Mouse (Mus musculus) limb, embryonic 11.5 days (tissue): Measurements from ENCODE around the gene Clca3a2. TPM values are rescaled to one million over a fixed set of nuclear protein-coding genes. Genes with fewer than 3 reads are reported as not detected.
"Not testable (repeated sequence)": the region's sequence is repeated elsewhere in the genome, so short reads cannot be mapped to it uniquely, and the experiment has no call there.

Experiments used
- ATAC-seq: fragments of 200-750 bp; cut with Nextera tagmentation; 2 replicates; pipeline ENCODE4 v1.8.0; 2017; ENCODE audit warnings: low read depth; ENCODE audit not compliant: insufficient number of reproducible peaks, low FRiP score, low TSS enrichment
- DNase-seq: peaks from one replicate; pipeline ENCODE4 v3.0.0-alpha.2; 2015; ENCODE audit warnings: low spot score
- H3K27ac ChIP-seq: fragments of 300-500 bp; sonication (generic); replicated peaks from 2 replicates; pipeline ENCODE4 v1.5.1; 2014; ENCODE audit warnings: low read depth, mild to moderate bottlenecking, low read length
- H3K27me3 ChIP-seq: fragments of 300-500 bp; sonication (generic); 2 replicates; pipeline ENCODE4 v1.6.1; 2014; ENCODE audit warnings: mild to moderate bottlenecking, low read length, mixed read lengths; ENCODE audit not compliant: control insufficient read depth, insufficient read depth
- H3K36me3 ChIP-seq: fragments of 300-500 bp; sonication (generic); 2 replicates; pipeline ENCODE4 v1.6.1; 2014; ENCODE audit warnings: mild to moderate bottlenecking, low read length, moderate library complexity, mixed read lengths; ENCODE audit not compliant: control insufficient read depth, insufficient read depth
- H3K4me1 ChIP-seq: fragments of 300-500 bp; sonication (generic); 2 replicates; pipeline ENCODE4 v1.6.1; 2014; ENCODE audit warnings: low read length, mixed read lengths; ENCODE audit not compliant: control insufficient read depth, insufficient read depth
- H3K4me2 ChIP-seq: fragments of 300-500 bp; sonication (generic); 2 replicates; pipeline ENCODE4 v1.6.1; 2014; ENCODE audit warnings: low read depth, mild to moderate bottlenecking, moderate library complexity; ENCODE audit not compliant: severe bottlenecking
- H3K4me3 ChIP-seq: fragments of 300-500 bp; sonication (generic); 2 replicates; pipeline ENCODE4 v1.5.1; 2014; ENCODE audit warnings: low read depth, low read length
- H3K9ac ChIP-seq: fragments of 300-500 bp; sonication (generic); 2 replicates; pipeline ENCODE4 v1.6.1; 2014; ENCODE audit warnings: mild to moderate bottlenecking, low read length
- H3K9me3 ChIP-seq: fragments of 300-500 bp; sonication (generic); 2 replicates; pipeline ENCODE4 v1.6.1; 2016; ENCODE audit warnings: low read length; ENCODE audit not compliant: control insufficient read depth
- WGBS: fragments of 180-500 bp; shearing (Covaris S2); extraction: QIAGEN DNeasy Blood & Tissue Kit; methylation state at CpG from one replicate; pipeline ENCODE4 v1.1.7; 2014; 5-methylcytosine and 5-hydroxymethylcytosine counted together
- polyA plus RNA-seq: library from polyadenylated mRNA; unstranded; fragments of >200 nt; fragmentation: Nextera tagmentation; extraction: Ambion mirVana; gene quantifications from 2 replicates; pipeline ENCODE4 v1.2.1, GENCODE M21; 2014

The Clca3a2 gene
- polyA plus RNA-seq, 1 experiment from 2014 or later: not detected

GRCm38 (mm10) chr3:144756103-144756502 is 63.2 kb downstream of the Clca3a2 start:
- H3K4me2 ChIP-seq, H3K9ac ChIP-seq, H3K9me3 ChIP-seq, H3K4me3 ChIP-seq, H3K27me3 ChIP-seq, H3K27ac ChIP-seq, ATAC-seq, H3K4me1 ChIP-seq, H3K36me3 ChIP-seq: not testable (repeated sequence)
- 26% methylated on average over 8 of the region's 8 CpGs for WGBS
- peak; percentile 38 for DNase-seq

DNA sequence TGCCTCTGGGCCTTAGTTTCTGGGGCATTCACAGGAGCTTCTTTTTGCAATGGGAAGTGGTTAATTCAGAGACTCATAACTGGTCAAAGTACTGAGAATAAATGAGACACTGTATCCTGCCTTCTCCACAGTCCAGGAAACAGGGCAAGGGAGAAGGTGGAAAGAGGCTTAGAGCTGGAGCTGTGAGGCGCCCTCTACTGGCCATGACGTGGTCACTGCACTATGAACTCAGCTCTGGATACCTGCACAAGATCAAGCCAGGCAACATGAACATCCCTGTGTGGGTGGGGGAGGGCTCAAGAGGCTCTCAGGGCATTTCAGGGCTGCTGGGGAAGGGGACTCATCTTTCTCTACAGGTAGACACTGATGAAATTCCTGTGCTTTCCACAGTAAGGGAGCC is 66.2 kb downstream of the Clca3a2 start:
- Histone ChIP-seq H3K4me1 (no peaks in the 10 kb centered on the region), H3K4me2 (no peak overlapping the region), H3K9me3 (no peaks in the 10 kb centered on the region), H3K4me3 (no peak overlapping the region), H3K27ac (no peak overlapping the region), H3K36me3 (no peaks in the 10 kb centered on the region), H3K9ac (no peak overlapping the region), H3K27me3 (no peaks in the 10 kb centered on the region)
- peak; percentile 26 for DNase-seq
- no peak for ATAC-seq
- 2% methylated on average over 2 of the region's 2 CpGs for WGBS

- H3K4me3 ChIP-seq, DNase-seq: not testable (repeated sequence)
- 57% methylated on average over 17 of the region's 21 CpGs for WGBS
Observed at GRCm38 (mm10) chr3:144749062-144749963, 70.0 kb downstream of the Clca3a2 start.

GRCm38 (mm10) chr3:144747706-144748105 is 71.6 kb downstream of the Clca3a2 start:
- 69% methylated on average over 3 of the region's 3 CpGs for WGBS

More at GRCm38 (mm10) chr3:144749062-144749963, 70.0 kb downstream of the Clca3a2 start:
- H3K9ac ChIP-seq, H3K4me2 ChIP-seq, H3K36me3 ChIP-seq, H3K4me1 ChIP-seq, ATAC-seq, H3K9me3 ChIP-seq, H3K27me3 ChIP-seq, H3K27ac ChIP-seq: not testable (repeated sequence)

More at GRCm38 (mm10) chr3:144747706-144748105, 71.6 kb downstream of the Clca3a2 start:
- H3K9ac ChIP-seq, H3K4me3 ChIP-seq, ATAC-seq, H3K4me2 ChIP-seq, DNase-seq, H3K27ac ChIP-seq, H3K36me3 ChIP-seq, H3K4me1 ChIP-seq, H3K9me3 ChIP-seq, H3K27me3 ChIP-seq: not testable (repeated sequence)

Other genes starting within 250 kb of the Clca3a2 start
- 14.1 and 14.8 TPM in 2 replicates for gene Hs2st1, start 249.3 kb downstream of the Clca3a2 start, polyA plus RNA-seq
- 368 and 386 TPM in 2 replicates for gene Selenof, start 249.2 kb downstream of the Clca3a2 start, polyA plus RNA-seq
- gene Sh3glb1, start 99.2 kb downstream of the Clca3a2 start, polyA plus RNA-seq: 88.3 and 92.2 TPM in 2 replicates
- 0.11 TPM in 1 of 2 replicates, not detected in the other for gene Clca3a1, start 58.5 kb downstream of the Clca3a2 start, polyA plus RNA-seq
- 0.07 TPM in 1 of 2 replicates, not detected in the other for gene Clca3b, start 29.9 kb upstream of the Clca3a2 start, polyA plus RNA-seq
- not detected in 2 replicates for gene Clca4b, start 113.0 kb upstream of the Clca3a2 start, polyA plus RNA-seq
- not detected in 2 replicates for gene Clca4a, start 155.6 kb upstream of the Clca3a2 start, polyA plus RNA-seq
- gene Clca1, start 213.3 kb upstream of the Clca3a2 start, polyA plus RNA-seq: 0.12 and 1.5 TPM in 2 replicates